Mouse (Mus musculus): ENCODE measurements around the gene Edn2. TPM values are rescaled to one million over a fixed set of nuclear protein-coding genes. Genes with fewer than 3 reads are reported as not detected.

Edn2 gene
- total RNA-seq (2021) (not detected), polyA plus RNA-seq (2012; rRNA removed) (not detected in 2 replicates)
- long read RNA-seq = 0 reads

GRCm38 (mm10) chr4:120161166-120161949, at the start of gene Edn2:
Edn2 (plus strand) TSS chr4:120161206.
- peak; percentile 89 for DNase-seq

- no peak for DNase-seq
These were observed 45.5 kb upstream of the Edn2 start for GRCm38 (mm10) chr4:120115516-120115915.

- no peak for DNase-seq
These were observed 44.7 kb upstream of the Edn2 start for GRCm38 (mm10) chr4:120116312-120116711.

- peak; percentile 79 for DNase-seq
These were observed 40.7 kb upstream of the Edn2 start for GRCm38 (mm10) chr4:120120276-120120675.

- DNase-seq = no peak
These were observed 36.4 kb upstream of the Edn2 start for GRCm38 (mm10) chr4:120124656-120125055.

GRCm38 (mm10) chr4:120126047-120126446, 35.0 kb upstream of the Edn2 start:
- DNase-seq = peak; percentile 41

- DNase-seq = no peak
These were observed 33.7 kb upstream of the Edn2 start for GRCm38 (mm10) chr4:120127333-120127732.

GRCm38 (mm10) chr4:120128033-120128432, 33.0 kb upstream of the Edn2 start:
- peak; percentile 91 for DNase-seq

- peak; percentile 57 for DNase-seq
These were observed 31.6 kb upstream of the Edn2 start for GRCm38 (mm10) chr4:120129233-120129885.

- no peak for DNase-seq
These were observed 30.1 kb upstream of the Edn2 start for GRCm38 (mm10) chr4:120130926-120131325.

GRCm38 (mm10) chr4:120131441-120132220, 29.4 kb upstream of the Edn2 start:
- peak; percentile 94 for DNase-seq

GRCm38 (mm10) chr4:120134223-120134622, 26.8 kb upstream of the Edn2 start:
- DNase-seq = no peak

- no peak for DNase-seq
These were observed 19.2 kb upstream of the Edn2 start for GRCm38 (mm10) chr4:120141810-120142209.

- DNase-seq = no peak
These were observed 18.1 kb upstream of the Edn2 start for GRCm38 (mm10) chr4:120142905-120143304.

- DNase-seq = peak; percentile 58
These were observed 16.7 kb upstream of the Edn2 start for GRCm38 (mm10) chr4:120144343-120144742.

- no peak for DNase-seq
These were observed 15.1 kb upstream of the Edn2 start for GRCm38 (mm10) chr4:120145931-120146330.

GRCm38 (mm10) chr4:120148291-120149141, 12.5 kb upstream of the Edn2 start:
- DNase-seq = peak; percentile 94

GRCm38 (mm10) chr4:120149142-120149524, 11.9 kb upstream of the Edn2 start:
- no peak for DNase-seq

GRCm38 (mm10) chr4:120150345-120150920, 10.6 kb upstream of the Edn2 start:
- DNase-seq = peak; percentile 65

GRCm38 (mm10) chr4:120151906-120152305, 9.1 kb upstream of the Edn2 start:
- DNase-seq = no peak

- DNase-seq = no peak
These were observed 8.4 kb upstream of the Edn2 start for GRCm38 (mm10) chr4:120152648-120153047.
